Mouse (Mus musculus) heart, embryonic 14.5 days (tissue): ENCODE measurements around the gene Klrb1b. TPM values are rescaled to one million over a fixed set of nuclear protein-coding genes. Genes with fewer than 3 reads are reported as not detected.
"Not testable (repeated sequence)": the region's sequence is repeated elsewhere in the genome, so short reads cannot be mapped to it uniquely, and the experiment has no call there.

Source experiments
- ATAC-seq: fragments of 200-750 bp; cut with Nextera tagmentation; 2 replicates; pipeline ENCODE4 v1.8.0; 2017; ENCODE audit warnings: low read depth, moderate TSS enrichment; ENCODE audit not compliant: insufficient number of reproducible peaks, insufficient read depth, low FRiP score
- H3K27ac ChIP-seq, 2 experiments: fragments of 200-500 bp in 1 of 2; fragments of 300-500 bp in 1 of 2; sonication (generic) in 1 of 2; replicated peaks in 1 of 2; 2 replicates each; pipeline ENCODE4 v1.5.1; 2012 to 2014; ENCODE audit warnings: low read depth in 2 of 2, low read length in 2 of 2, control low read depth in 1 of 2, mild to moderate bottlenecking in 1 of 2, mixed read lengths in 1 of 2; ENCODE audit not compliant: control insufficient read depth in 1 of 2, insufficient read depth in 1 of 2
- H3K27me3 ChIP-seq: fragments of 300-500 bp; sonication (generic); 2 replicates; pipeline ENCODE4 v1.6.1; 2014; ENCODE audit warnings: mild to moderate bottlenecking, low read length, control low read depth; ENCODE audit not compliant: control insufficient read depth, insufficient read depth
- H3K36me3 ChIP-seq: fragments of 300-500 bp; sonication (generic); 2 replicates; pipeline ENCODE4 v1.6.1; 2014; ENCODE audit warnings: mild to moderate bottlenecking, control low read depth, low read length, mixed read lengths; ENCODE audit not compliant: control insufficient read depth, insufficient read depth
- H3K4me1 ChIP-seq, 2 experiments: fragments of 200-500 bp in 1 of 2; fragments of 300-500 bp in 1 of 2; sonication (generic) in 1 of 2; 2 replicates each; pipeline ENCODE4 v1.6.1; 2012 to 2014; ENCODE audit warnings: low read length in 2 of 2, control low read depth in 1 of 2, mixed read lengths in 1 of 2; ENCODE audit not compliant: control insufficient read depth in 2 of 2, insufficient read depth in 2 of 2
- H3K4me2 ChIP-seq: fragments of 300-500 bp; sonication (generic); 2 replicates; pipeline ENCODE4 v1.6.1; 2014; ENCODE audit warnings: mild to moderate bottlenecking, low read length
- H3K4me3 ChIP-seq, 2 experiments: fragments of 200-500 bp in 1 of 2; fragments of 300-500 bp in 1 of 2; sonication (generic) in 1 of 2; 2 replicates each; pipeline ENCODE4 v1.5.1; 2012 to 2014; ENCODE audit warnings: low read length in 2 of 2, mild to moderate bottlenecking in 2 of 2, control low read depth in 1 of 2, low read depth in 1 of 2, moderate library complexity in 1 of 2; ENCODE audit not compliant: control insufficient read depth in 1 of 2, insufficient read depth in 1 of 2
- H3K9ac ChIP-seq: fragments of 300-500 bp; sonication (generic); 2 replicates; pipeline ENCODE4 v1.6.1; 2014; ENCODE audit warnings: mild to moderate bottlenecking, low read length
- H3K9me3 ChIP-seq: fragments of 300-500 bp; sonication (generic); 2 replicates; pipeline ENCODE4 v1.6.1; 2016; ENCODE audit warnings: low read length, control low read depth; ENCODE audit not compliant: control insufficient read depth
- WGBS: fragments of 180-500 bp; shearing (Covaris S2); extraction: QIAGEN DNeasy Blood & Tissue Kit; methylation state at CpG from one replicate; pipeline ENCODE4 v1.1.7; 2014; 5-methylcytosine and 5-hydroxymethylcytosine counted together
- polyA plus RNA-seq: library from polyadenylated mRNA; unstranded; fragments of >200 nt; fragmentation: Nextera tagmentation; extraction: Ambion mirVana; gene quantifications from 2 replicates; pipeline ENCODE4 v1.2.1, GENCODE M21; 2014

Klrb1b gene
- polyA plus RNA-seq, 1 experiment from 2014 or later = not detected

DNA sequence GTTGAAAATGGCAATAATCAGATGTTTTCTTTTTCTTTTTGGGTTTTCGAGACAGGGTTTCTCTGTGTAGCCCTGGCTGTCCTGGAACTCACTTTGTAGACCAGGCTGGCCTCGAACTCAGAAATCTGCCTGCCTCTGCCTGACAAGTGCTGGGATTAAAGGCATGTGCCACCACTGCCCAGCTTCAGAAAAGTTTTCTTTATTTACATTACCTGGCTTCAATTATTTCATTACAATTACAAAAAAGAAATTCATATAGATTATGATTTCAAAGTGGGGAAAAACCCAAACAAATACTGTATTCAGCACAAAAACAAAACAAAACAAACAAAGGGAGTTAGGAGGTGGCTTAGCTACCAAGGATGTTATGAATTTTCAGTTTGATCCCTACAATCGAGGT is 14.5 kb upstream of the Klrb1b start:
- H3K4me1 ChIP-seq = peaks cover 2 to 18% of the 10 kb centered on the region in 2 experiments; a peak in 3 of 4 replicates
- 83% methylated on average over 3 of the region's 3 CpGs for WGBS

DNA sequence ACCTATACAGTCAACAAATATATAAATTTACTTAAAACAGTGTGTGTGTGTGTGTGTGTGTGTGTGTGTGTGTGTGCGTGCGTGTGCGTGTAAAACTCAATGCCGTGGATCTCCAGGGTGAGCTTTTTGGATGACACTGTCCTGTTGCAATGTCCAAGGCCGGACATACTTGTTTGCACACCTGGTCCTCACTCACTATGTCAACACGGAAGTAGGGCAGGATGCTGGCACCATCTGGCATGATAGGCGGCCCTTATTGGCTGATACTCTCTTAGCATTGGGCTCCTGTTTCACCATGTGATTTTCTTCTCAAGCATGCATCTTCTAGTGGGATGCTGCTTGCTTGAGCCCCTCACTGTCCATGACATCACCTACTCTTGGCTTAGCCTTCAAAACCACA is 13.8 kb upstream of the Klrb1b start:
- Histone ChIP-seq H3K4me1 (peaks cover 2 to 18% of the 10 kb centered on the region in 2 experiments; a peak in 3 of 4 replicates), H3K4me2 (peak overlapping the region; percentile 89), H3K9ac (no peak overlapping the region), H3K27me3 (no peaks in the 10 kb centered on the region), H3K36me3 (no peaks in the 10 kb centered on the region), H3K9me3 (no peaks in the 10 kb centered on the region), H3K4me3 (peak overlapping the region in 1 of 2 experiments; percentile 73; a peak in 2 of 4 replicates), H3K27ac (peak overlapping the region in 1 of 2 experiments; percentile 86; a peak in 1 of 4 replicates)
- WGBS = 60% methylated on average over 7 of the region's 7 CpGs
- ATAC-seq = no peak

More for the DNA sequence above, 14.5 kb upstream of the Klrb1b start:
- H3K4me3 ChIP-seq, H3K9me3 ChIP-seq, H3K9ac ChIP-seq, H3K27ac ChIP-seq, H3K4me2 ChIP-seq, H3K36me3 ChIP-seq, ATAC-seq, H3K27me3 ChIP-seq: not testable (repeated sequence)

DNA sequence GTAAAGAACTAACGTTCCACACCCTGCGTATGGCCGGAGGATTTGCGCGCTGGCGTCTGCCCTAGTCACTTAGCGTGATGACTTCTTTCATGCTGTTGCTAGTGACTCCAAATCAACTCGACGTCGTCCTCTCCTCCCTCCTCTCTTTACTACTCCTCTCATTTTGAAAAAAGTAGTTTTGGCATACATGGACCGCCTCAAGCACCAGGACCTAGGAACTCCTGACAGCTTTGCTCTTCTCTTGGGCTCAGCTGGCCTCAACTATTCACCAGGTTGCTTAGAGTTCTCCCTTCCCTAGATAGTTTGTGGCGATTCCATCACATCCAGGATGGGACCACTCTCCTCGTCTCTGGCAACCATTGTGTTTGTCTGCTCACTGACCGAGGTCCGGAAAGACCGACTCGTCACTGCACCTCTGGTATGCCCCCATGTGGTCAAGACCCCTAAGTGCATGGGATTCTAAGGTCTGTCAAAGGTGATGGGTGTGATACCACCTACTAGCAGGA is 13.2 kb upstream of the Klrb1b start:
- H3K4me3 ChIP-seq = peak overlapping the region; percentile 69 to 73
- H3K9me3 ChIP-seq = no peaks in the 10 kb centered on the region
- ATAC-seq = peak; percentile 26; the same call in 1 of the 2 replicates
- H3K4me2 ChIP-seq = peak overlapping the region; percentile 89
- H3K9ac ChIP-seq = peak overlapping the region; percentile 73
- no peaks in the 10 kb centered on the region for H3K27me3 ChIP-seq
- H3K27ac ChIP-seq = peak overlapping the region; percentile 69 to 86
- no peaks in the 10 kb centered on the region for H3K36me3 ChIP-seq
- under 1% methylated on average over 17 of the region's 17 CpGs for WGBS
- H3K4me1 ChIP-seq = peaks cover 2 to 15% of the 10 kb centered on the region in 2 experiments; a peak in 3 of 4 replicates

DNA sequence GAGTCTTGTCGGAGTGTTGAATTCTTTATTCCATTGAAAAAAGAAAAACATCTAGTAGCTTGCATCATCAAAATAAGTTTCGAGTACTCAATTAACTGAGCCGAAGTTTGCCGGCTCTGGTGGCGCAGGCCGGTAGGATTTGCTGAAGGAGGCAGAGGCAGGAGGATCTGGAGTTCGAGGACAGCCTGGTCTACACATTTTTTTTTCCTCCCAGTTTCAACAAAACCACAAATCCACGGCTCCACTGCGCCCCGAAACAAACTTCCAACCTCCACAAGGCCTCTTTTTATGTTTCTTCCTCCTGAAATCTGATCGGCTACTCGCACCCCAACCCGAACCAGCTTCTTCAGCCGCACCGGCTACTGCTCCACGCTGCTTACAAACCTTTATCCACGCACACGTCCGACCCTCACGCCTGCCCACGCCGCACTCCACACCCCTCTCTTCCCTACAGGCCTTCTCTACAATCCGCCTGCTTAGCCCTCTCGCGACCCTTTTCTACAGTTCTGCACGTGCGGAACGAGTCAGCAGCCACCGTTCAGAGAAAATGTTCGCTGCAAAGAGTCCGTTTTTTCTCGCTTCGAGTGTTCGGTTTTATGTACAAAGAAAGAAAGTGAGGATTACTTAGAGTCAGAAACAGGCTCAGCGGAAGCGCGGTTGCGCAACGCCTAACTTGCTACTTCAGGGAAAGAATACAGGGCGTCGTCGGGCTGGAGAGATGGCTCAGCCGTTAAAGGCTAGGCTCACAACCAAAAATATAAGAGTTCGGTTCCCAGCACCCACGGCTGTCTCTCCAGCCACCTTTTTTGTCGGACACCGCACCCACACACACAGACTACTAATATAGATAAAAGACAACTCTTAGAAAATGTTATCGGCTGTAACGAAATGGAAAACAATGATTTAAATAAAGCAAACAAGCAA is 12.5 kb upstream of the Klrb1b start:
- H3K4me3 ChIP-seq = peak overlapping the region; percentile 69 to 73
- H3K4me2 ChIP-seq = peak overlapping the region; percentile 89
- peaks cover 0 to 10% of the 10 kb centered on the region in 2 experiments; a peak in 2 of 4 replicates for H3K4me1 ChIP-seq
- peak overlapping the region; percentile 84 for H3K9ac ChIP-seq
- peak; percentile 71 for ATAC-seq
- peak overlapping the region; percentile 86 to 94 for H3K27ac ChIP-seq
- no peaks in the 10 kb centered on the region for H3K9me3 ChIP-seq
- H3K36me3 ChIP-seq = no peaks in the 10 kb centered on the region
- H3K27me3 ChIP-seq = no peaks in the 10 kb centered on the region
- WGBS = under 1% methylated on average over 49 of the region's 49 CpGs

DNA sequence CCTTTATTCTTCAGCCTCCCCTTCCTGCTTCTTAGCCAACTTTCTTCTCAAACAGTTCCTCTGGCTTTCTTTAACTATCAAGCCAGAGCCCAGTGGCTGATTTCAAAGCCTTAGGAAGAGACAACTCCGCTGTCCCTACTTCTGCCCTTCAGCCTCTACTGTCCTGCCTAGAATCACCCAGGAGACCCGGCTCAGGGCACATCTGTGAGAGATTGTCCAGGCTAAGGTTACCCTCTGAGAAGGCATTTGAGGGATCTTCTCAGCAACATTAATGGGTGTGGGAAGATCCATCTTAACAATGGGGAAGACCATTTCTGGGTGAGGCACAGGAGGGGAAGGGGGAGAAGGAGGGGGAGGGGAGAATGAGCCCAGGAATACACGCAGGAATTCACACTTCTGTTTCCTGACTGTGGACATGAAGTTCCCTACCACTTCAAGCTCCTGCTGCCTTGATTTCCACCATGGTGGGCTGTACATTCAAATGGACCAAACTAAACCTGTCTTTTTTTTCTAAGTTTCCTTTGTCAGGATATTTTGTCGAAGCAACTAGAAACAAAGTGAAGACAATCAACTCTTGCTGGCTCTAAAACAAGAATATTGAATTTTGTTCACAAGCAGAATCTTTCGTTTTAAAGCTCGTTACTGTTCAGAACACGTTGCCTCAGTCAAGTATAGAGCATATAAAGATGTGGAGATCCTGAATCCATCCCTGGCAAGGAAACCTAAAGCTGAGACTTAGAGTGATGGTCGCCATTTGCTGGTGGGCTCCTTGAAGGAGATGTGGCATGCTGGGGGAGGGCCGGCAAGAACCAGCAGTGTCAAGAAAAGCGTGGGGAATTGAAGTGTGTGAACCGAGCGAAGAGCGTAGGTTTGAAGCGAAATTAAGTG is 11.6 kb upstream of the Klrb1b start:
- H3K4me2 ChIP-seq = peak overlapping the region; percentile 89
- no peaks in the 10 kb centered on the region for H3K36me3 ChIP-seq
- peak overlapping the region; percentile 84 for H3K9ac ChIP-seq
- under 1% methylated on average over 14 of the region's 14 CpGs for WGBS
- H3K4me3 ChIP-seq = peak overlapping the region; percentile 69 to 73
- no peaks in the 10 kb centered on the region for H3K9me3 ChIP-seq
- ATAC-seq = no peak
- H3K4me1 ChIP-seq = peaks cover 0 to 10% of the 10 kb centered on the region in 2 experiments; a peak in 2 of 4 replicates
- peak overlapping the region; percentile 55 to 86 for H3K27ac ChIP-seq
- H3K27me3 ChIP-seq = no peaks in the 10 kb centered on the region

DNA sequence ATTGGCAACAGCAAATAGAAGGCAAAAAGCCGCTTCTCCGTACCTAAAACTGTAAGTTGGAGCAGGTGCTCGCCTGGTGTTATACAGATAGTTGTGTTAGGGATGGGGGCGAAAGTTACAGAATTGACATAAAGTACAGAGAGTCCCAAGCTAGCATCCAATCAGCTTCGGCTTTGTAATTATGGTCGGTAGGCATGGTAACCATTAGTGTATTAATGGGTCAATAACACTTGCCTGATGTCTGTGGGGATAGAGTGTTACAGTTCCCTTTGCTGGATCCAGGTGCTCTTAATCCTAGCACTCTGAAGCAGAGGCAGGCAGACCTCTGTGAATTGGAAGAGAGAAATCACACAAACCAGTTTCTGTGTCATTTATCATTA is 10.8 kb upstream of the Klrb1b start:
- no peaks in the 10 kb centered on the region for H3K27me3 ChIP-seq
- peak overlapping the region; percentile 89 for H3K4me2 ChIP-seq
- H3K9ac ChIP-seq = peak overlapping the region; percentile 84; the same call in 1 of the 2 replicates
- H3K9me3 ChIP-seq = no peaks in the 10 kb centered on the region
- H3K36me3 ChIP-seq = no peaks in the 10 kb centered on the region
- H3K4me1 ChIP-seq = peaks cover 0 to 6% of the 10 kb centered on the region in 2 experiments; a peak in 2 of 4 replicates
- H3K4me3 ChIP-seq = peak overlapping the region in 1 of 2 experiments; percentile 73; a peak in 2 of 4 replicates
- 84% methylated on average over 6 of the region's 6 CpGs for WGBS
- ATAC-seq = no peak
- peak overlapping the region in 1 of 2 experiments; percentile 86; a peak in 1 of 4 replicates for H3K27ac ChIP-seq
